Mouse (Mus musculus) liver, embryonic 16.5 days (tissue): ENCODE data around the gene Jmjd4. TPM values are rescaled to one million over a fixed set of nuclear protein-coding genes. Genes with fewer than 3 reads are reported as not detected.

Experiments
- ATAC-seq: fragments of 200-750 bp; cut with Nextera tagmentation; 2 replicates; pipeline ENCODE4 v1.8.0; 2017; ENCODE audit warnings: low read depth, mild to moderate bottlenecking, moderate number of reproducible peaks, moderate library complexity
- H3K27ac ChIP-seq: fragments of 300-500 bp; sonication (generic); 2 replicates; pipeline ENCODE4 v1.5.1; 2014; ENCODE audit warnings: mild to moderate bottlenecking, low read length
- H3K27me3 ChIP-seq: fragments of 300-500 bp; sonication (generic); 2 replicates; pipeline ENCODE4 v1.6.1; 2014; ENCODE audit warnings: low read depth, low read length, mixed read lengths; ENCODE audit not compliant: control insufficient read depth, insufficient read depth
- H3K36me3 ChIP-seq: fragments of 300-500 bp; sonication (generic); 2 replicates; pipeline ENCODE4 v1.6.1; 2014; ENCODE audit warnings: mild to moderate bottlenecking; ENCODE audit not compliant: control insufficient read depth, insufficient read depth
- H3K4me1 ChIP-seq: fragments of 300-500 bp; sonication (generic); 2 replicates; pipeline ENCODE4 v1.6.1; 2014; ENCODE audit warnings: low read depth, low read length, mixed read lengths; ENCODE audit not compliant: control insufficient read depth
- H3K4me2 ChIP-seq: fragments of 300-500 bp; sonication (generic); 2 replicates; pipeline ENCODE4 v1.6.1; 2014; ENCODE audit warnings: low read depth, low read length, mixed read lengths
- H3K4me3 ChIP-seq: fragments of 300-500 bp; sonication (generic); 2 replicates; pipeline ENCODE4 v1.5.1; 2014; ENCODE audit warnings: low read depth, mild to moderate bottlenecking, low read length
- H3K9ac ChIP-seq: fragments of 300-500 bp; sonication (generic); 2 replicates; pipeline ENCODE4 v1.6.1; 2014; ENCODE audit warnings: low read depth, low read length
- H3K9me3 ChIP-seq: fragments of 300-500 bp; sonication (generic); replicated peaks from 2 replicates; pipeline ENCODE4 v1.6.1; 2016; ENCODE audit warnings: low read length; ENCODE audit not compliant: control insufficient read depth
- WGBS: fragments of 180-500 bp; shearing (Covaris S2); extraction: QIAGEN DNeasy Blood & Tissue Kit; methylation state at CpG from one replicate; pipeline ENCODE4 v1.1.7; 2014; ENCODE audit not compliant: insufficient replicate concordance; 5-methylcytosine and 5-hydroxymethylcytosine counted together
- polyA plus RNA-seq: library from polyadenylated mRNA; unstranded; fragments of >200 nt; fragmentation: Nextera tagmentation; extraction: Ambion mirVana; gene quantifications from 2 replicates; pipeline ENCODE4 v1.2.1, GENCODE M21; 2015

Jmjd4 gene
- polyA plus RNA-seq, 1 experiment from 2014 or later = 3.4 TPM

- WGBS = 41% methylated on average over 5 of the region's 5 CpGs
- peak overlapping the region; percentile 60 for H3K27ac ChIP-seq
- H3K36me3 ChIP-seq = no peaks in the 10 kb centered on the region
- peak; percentile 76 for ATAC-seq
- H3K4me3 ChIP-seq = no peak overlapping the region
- no peaks in the 10 kb centered on the region for H3K9me3 ChIP-seq
- H3K27me3 ChIP-seq = no peaks in the 10 kb centered on the region
- H3K9ac ChIP-seq = no peak overlapping the region
- H3K4me1 ChIP-seq = peaks cover 4% of the 10 kb centered on the region
- H3K4me2 ChIP-seq = no peak overlapping the region
Observed at GRCm38 (mm10) chr11:59423010-59423588, 26.7 kb upstream of the Jmjd4 start.

- no peak overlapping the region for H3K27ac ChIP-seq
- no peaks in the 10 kb centered on the region for H3K36me3 ChIP-seq
- H3K27me3 ChIP-seq = no peaks in the 10 kb centered on the region
- ATAC-seq = no peak
- H3K4me1 ChIP-seq = peaks cover 4% of the 10 kb centered on the region
- H3K9ac ChIP-seq = no peak overlapping the region
- no peak overlapping the region for H3K4me2 ChIP-seq
- H3K4me3 ChIP-seq = no peak overlapping the region
- H3K9me3 ChIP-seq = no peaks in the 10 kb centered on the region
- 36% methylated on average over 7 of the region's 7 CpGs for WGBS
Observed at GRCm38 (mm10) chr11:59425671-59426101, 24.2 kb upstream of the Jmjd4 start.

GRCm38 (mm10) chr11:59428057-59428660 is 21.7 kb upstream of the Jmjd4 start:
- Histone ChIP-seq H3K9ac (no peak overlapping the region), H3K4me2 (no peak overlapping the region), H3K4me1 (peaks cover 3% of the 10 kb centered on the region), H3K36me3 (no peaks in the 10 kb centered on the region), H3K9me3 (no peaks in the 10 kb centered on the region), H3K27me3 (no peaks in the 10 kb centered on the region), H3K4me3 (no peak overlapping the region), H3K27ac (no peak overlapping the region)
- ATAC-seq = no peak
- WGBS = 67% methylated on average over 9 of the region's 9 CpGs

- ATAC-seq = peak; percentile 56; the same call in 1 of the 2 replicates
- H3K27ac ChIP-seq = no peak overlapping the region
- H3K4me2 ChIP-seq = no peak overlapping the region
- H3K4me1 ChIP-seq = peaks cover 3% of the 10 kb centered on the region; the same call in 1 of the 2 replicates
- H3K27me3 ChIP-seq = no peaks in the 10 kb centered on the region
- no peaks in the 10 kb centered on the region for H3K36me3 ChIP-seq
- no peak overlapping the region for H3K4me3 ChIP-seq
- no peaks in the 10 kb centered on the region for H3K9me3 ChIP-seq
- H3K9ac ChIP-seq = no peak overlapping the region
- WGBS = 51% methylated on average over 1 of the region's 1 CpGs
Observed at GRCm38 (mm10) chr11:59429959-59430358, 19.9 kb upstream of the Jmjd4 start.

- ATAC-seq = peak; percentile 24; the same call in 1 of the 2 replicates
- Histone ChIP-seq H3K4me3 (no peak overlapping the region), H3K27ac (0 out of 2 replicates have a peak overlapping the region, but pooled peaks have one; percentile 8), H3K27me3 (no peaks in the 10 kb centered on the region), H3K9ac (no peak overlapping the region), H3K4me2 (no peak overlapping the region), H3K9me3 (no peaks in the 10 kb centered on the region), H3K36me3 (no peaks in the 10 kb centered on the region), H3K4me1 (peaks cover 3% of the 10 kb centered on the region; the same call in 1 of the 2 replicates)
- WGBS = 32% methylated on average over 3 of the region's 3 CpGs
Observed at GRCm38 (mm10) chr11:59432261-59432660, 17.6 kb upstream of the Jmjd4 start.

- Histone ChIP-seq H3K27ac (no peak overlapping the region), H3K4me1 (no peaks in the 10 kb centered on the region), H3K9me3 (no peaks in the 10 kb centered on the region), H3K36me3 (no peaks in the 10 kb centered on the region), H3K4me2 (no peak overlapping the region), H3K9ac (no peak overlapping the region), H3K4me3 (no peak overlapping the region), H3K27me3 (no peaks in the 10 kb centered on the region)
- WGBS = 73% methylated on average over 12 of the region's 12 CpGs
- no peak for ATAC-seq
Observed at GRCm38 (mm10) chr11:59437954-59438353, 11.9 kb upstream of the Jmjd4 start.

GRCm38 (mm10) chr11:59443102-59443501 is 6.7 kb upstream of the Jmjd4 start:
- no peaks in the 10 kb centered on the region for H3K9me3 ChIP-seq
- H3K36me3 ChIP-seq = no peaks in the 10 kb centered on the region
- ATAC-seq = no peak
- no peak overlapping the region for H3K27ac ChIP-seq
- no peak overlapping the region for H3K4me3 ChIP-seq
- H3K4me1 ChIP-seq = no peaks in the 10 kb centered on the region
- H3K9ac ChIP-seq = no peak overlapping the region
- H3K4me2 ChIP-seq = no peak overlapping the region
- no peaks in the 10 kb centered on the region for H3K27me3 ChIP-seq

GRCm38 (mm10) chr11:59450230-59450771 is 456 bp downstream of the Jmjd4 start:
- H3K9me3 ChIP-seq = no peaks in the 10 kb centered on the region
- peak; percentile 53 for ATAC-seq
- H3K36me3 ChIP-seq = peaks cover 9% of the 10 kb centered on the region
- H3K4me3 ChIP-seq = peak overlapping the region; percentile 87
- peak overlapping the region; percentile 87 for H3K9ac ChIP-seq
- WGBS = under 1% methylated on average over 38 of the region's 38 CpGs
- peaks cover 17% of the 10 kb centered on the region for H3K4me1 ChIP-seq
- peak overlapping the region; percentile 43 for H3K27ac ChIP-seq
- peak overlapping the region; percentile 94 for H3K4me2 ChIP-seq
- no peaks in the 10 kb centered on the region for H3K27me3 ChIP-seq

- Histone ChIP-seq H3K27me3 (no peaks in the 10 kb centered on the region), H3K4me1 (peaks cover 17% of the 10 kb centered on the region), H3K9me3 (no peaks in the 10 kb centered on the region), H3K9ac (peak within 1 kb of the TSS; percentile 87), H3K27ac (peak within 1 kb of the TSS; percentile 43), H3K4me2 (peak within 1 kb of the TSS; percentile 94), H3K36me3 (peaks cover 11% of the 10 kb centered on the region), H3K4me3 (peak within 1 kb of the TSS; percentile 87)
- WGBS = 75% methylated on average over 4 of the region's 4 CpGs
- ATAC-seq = no peak
Observed at GRCm38 (mm10) chr11:59451086-59451485, 1.2 kb downstream of the Jmjd4 start, which contains the start of gene Snap47. TSS of gene Snap47 (minus strand) at chr11:59451186.
